In genomic region chr17:3338821-3339220, GRCm38 (mm10) we compare ENCODE assay signal across 9 mouse cellular contexts. TPM values are rescaled to one million over a fixed set of nuclear protein-coding genes. Genes with fewer than 3 reads are reported as not detected.
DNase-seq lines count a peak whose midpoint lies in the region; ATAC-seq lines count a peak whose summit lies in the region.
"Had no signal": no experiment of that assay in that cellular context is flagged by ENCODE, and none has a peak within 500 bp of the region (broad histone marks: within the 10 kb centered on the region; RNA-seq: fewer than 3 reads in every experiment).

No protein-coding gene starts in this region.

- peak overlapping the region; percentile 18; the same call in 1 of the 2 replicates for H3K4me2 ChIP-seq in forebrain, embryonic 16.5 days (ENCODE audit: low read length)
- H3K4me2 ChIP-seq in midbrain, embryonic 14.5 days (ENCODE audit: low read length), result no peak overlapping the region

- H3K4me1 ChIP-seq in forebrain, embryonic 16.5 days (replicated peaks; ENCODE audit: control insufficient read depth, insufficient read depth, low read length), result peaks cover 48% of the 10 kb centered on the region
- 0 out of 2 replicates have a peak, but pooled peaks cover 4% of the 10 kb centered on the region for H3K4me1 ChIP-seq in midbrain, embryonic 14.5 days (ENCODE audit: control insufficient read depth, insufficient read depth, low read length)

- WGBS in forebrain, embryonic 16.5 days, result 43% methylated on average over 7 of the region's 7 CpGs
- 55% methylated on average over 7 of the region's 7 CpGs for WGBS in midbrain, embryonic 14.5 days

- no peaks in the 10 kb centered on the region for H3K36me3 ChIP-seq in forebrain, embryonic 16.5 days (ENCODE audit: control insufficient read depth, insufficient read depth)
- no peaks in the 10 kb centered on the region for H3K36me3 ChIP-seq in midbrain, embryonic 14.5 days (ENCODE audit: control insufficient read depth, insufficient read depth, low read length)

- H3K9ac ChIP-seq in forebrain, embryonic 16.5 days (replicated peaks; ENCODE audit: low read depth, low read length), result no peak overlapping the region
- H3K9ac ChIP-seq in midbrain, embryonic 14.5 days (replicated peaks; ENCODE audit: low read length), result no peak overlapping the region

- DNase-seq in kidney, postnatal 4 days, result peak; percentile 29 to 47
- no peak for DNase-seq in kidney, postnatal 36 days
- DNase-seq in embryo, embryonic 11 days, result peak; percentile 55
- DNase-seq in midbrain, embryonic 14.5 days, result peak; percentile 20
- DNase-seq in layer of hippocampus, postnatal 10 days (ENCODE audit: low spot score in 2 of 2), result no peak
- DNase-seq: thymus, adult 2 months had no signal

- no peaks in the 10 kb centered on the region for H3K9me3 ChIP-seq in forebrain, embryonic 16.5 days (ENCODE audit: control insufficient read depth, low read length)
- no peaks in the 10 kb centered on the region for H3K9me3 ChIP-seq in midbrain, embryonic 14.5 days (ENCODE audit: control insufficient read depth, low read length)

- peak; percentile 91 for ATAC-seq in forebrain, embryonic 16.5 days
- peak; percentile 53; the same call in 1 of the 2 replicates for ATAC-seq in midbrain, embryonic 14.5 days (ENCODE audit: low FRiP score, low TSS enrichment)
- ATAC-seq in activated CD4-positive, CD25-positive, alpha-beta regulatory T cell, adult 4 months, result no peak

- H3K4me3 ChIP-seq in forebrain, embryonic 16.5 days (replicated peaks; ENCODE audit: low read length), result no peak overlapping the region
- no peak overlapping the region for H3K4me3 ChIP-seq in midbrain, embryonic 14.5 days (replicated peaks; ENCODE audit: low read depth, low read length)

- H3K27ac ChIP-seq in forebrain, embryonic 16.5 days (ENCODE audit: low read length), result peak overlapping the region; percentile 68
- no peak overlapping the region for H3K27ac ChIP-seq in midbrain, embryonic 14.5 days (replicated peaks; ENCODE audit: low read depth, low read length)
- H3K27ac ChIP-seq: macrophage had no signal

- H3K27me3 ChIP-seq in forebrain, embryonic 16.5 days (replicated peaks; ENCODE audit: control insufficient read depth, insufficient read depth, low read length), result no peaks in the 10 kb centered on the region
- H3K27me3 ChIP-seq in midbrain, embryonic 14.5 days (ENCODE audit: control insufficient read depth, insufficient read depth, low read length), result no peaks in the 10 kb centered on the region

RNA-seq across cellular contexts. Expression of gene Tiam2, which starts 12.4 kb away (rescaled TPM):
- polyA plus RNA-seq in forebrain, embryonic 16.5 days (2015; fragmentation: Nextera tagmentation; extraction: Ambion mirVana), result 137 and 155 TPM in 2 replicates
- polyA plus RNA-seq in midbrain, embryonic 14.5 days (2014; fragmentation: Nextera tagmentation; extraction: Ambion mirVana), result 2.1 and 3.1 TPM in 2 replicates
- polyA plus RNA-seq in activated CD4-positive, CD25-positive, alpha-beta regulatory T cell, adult 4 months (2017; shearing (Covaris generic)), result 1 to 10 TPM; 1.0 to 1.7 TPM
- total RNA-seq in layer of hippocampus, postnatal 10 days (2021), result 10 to 100 TPM; 24.2 to 29.0 TPM

Comparison
In these comparisons a context has a peak if more than half of its experiments do, and no peak if none do; other contexts are left out.
1. DNase-seq: peak in kidney, postnatal 4 days (2 of 2), embryo, embryonic 11 days (single experiment) and midbrain, embryonic 14.5 days (single experiment); none in kidney, postnatal 36 days (0 of 2) and layer of hippocampus, postnatal 10 days (0 of 2).
2. RNA of gene Tiam2, which starts 12.4 kb away (polyA plus RNA-seq): 137 to 155 TPM in forebrain, embryonic 16.5 days; 2.1 to 3.1 TPM in midbrain, embryonic 14.5 days and 1.0 to 1.7 TPM in activated CD4-positive, CD25-positive, alpha-beta regulatory T cell, adult 4 months; every median in the first group is over 10 times any median in the second.